Mouse (Mus musculus): ENCODE results near the gene Ephb6. TPM values are rescaled to one million over a fixed set of nuclear protein-coding genes. Genes with fewer than 3 reads are reported as not detected.
"Not testable (repeated sequence)": the region's sequence is repeated elsewhere in the genome, so short reads cannot be mapped to it uniquely, and the experiment has no call there.

Gene Ephb6
- polyA plus RNA-seq (2016; fragmentation: Nextera tagmentation; extraction: Ambion mirVana): 20.2 and 26.2 TPM in 2 replicates

GRCm38 (mm10) chr6:41605061-41605793 is at the start of gene Ephb6:
TSS of gene Ephb6 (plus strand) at chr6:41605482.
- Histone ChIP-seq H3K27ac (peak within 1 kb of the TSS; percentile 95), H3K9me3 (no peaks in the 10 kb centered on the region), H3K4me1 (replicated peaks) (peaks cover 9% of the 10 kb centered on the region), H3K4me2 (peak within 1 kb of the TSS; percentile 82), H3K4me3 (replicated peaks) (peak within 1 kb of the TSS; percentile 71), H3K27me3 (peaks cover 2% of the 10 kb centered on the region; the same call in 1 of the 2 replicates), H3K9ac (replicated peaks) (peak within 1 kb of the TSS; percentile 84), H3K36me3 (no peaks in the 10 kb centered on the region)
- under 1% methylated on average over 65 of the region's 68 CpGs for WGBS
- peak; percentile 93 for ATAC-seq (ENCODE audit: insufficient number of reproducible peaks, insufficient read depth, low FRiP score, low TSS enrichment, low read depth)

GRCm38 (mm10) chr6:41556389-41556788 is 48.9 kb upstream of the Ephb6 start:
- Histone ChIP-seq H3K27me3 (no peaks in the 10 kb centered on the region), H3K9me3 (no peaks in the 10 kb centered on the region), H3K36me3 (no peaks in the 10 kb centered on the region), H3K4me2 (no peak overlapping the region), H3K4me1 (replicated peaks) (no peaks in the 10 kb centered on the region), H3K4me3 (replicated peaks) (no peak overlapping the region), H3K27ac (no peak overlapping the region), H3K9ac (replicated peaks) (no peak overlapping the region)
- no peak for ATAC-seq (ENCODE audit: insufficient number of reproducible peaks, insufficient read depth, low FRiP score, low TSS enrichment, low read depth)

GRCm38 (mm10) chr6:41557468-41557867 is 47.8 kb upstream of the Ephb6 start:
- WGBS: 83% methylated on average over 5 of the region's 5 CpGs
- H3K9me3 ChIP-seq: no peaks in the 10 kb centered on the region
- no peaks in the 10 kb centered on the region for H3K4me1 ChIP-seq (replicated peaks)
- no peak overlapping the region for H3K4me2 ChIP-seq
- no peak overlapping the region for H3K27ac ChIP-seq
- no peak overlapping the region for H3K9ac ChIP-seq (replicated peaks)
- no peaks in the 10 kb centered on the region for H3K27me3 ChIP-seq
- H3K36me3 ChIP-seq: no peaks in the 10 kb centered on the region
- ATAC-seq (ENCODE audit: insufficient number of reproducible peaks, insufficient read depth, low FRiP score, low TSS enrichment, low read depth): no peak
- H3K4me3 ChIP-seq (replicated peaks): no peak overlapping the region

GRCm38 (mm10) chr6:41558271-41558670 is 47.0 kb upstream of the Ephb6 start:
- Histone ChIP-seq H3K4me2 (no peak overlapping the region), H3K27ac (no peak overlapping the region), H3K4me3 (replicated peaks) (no peak overlapping the region), H3K9me3 (no peaks in the 10 kb centered on the region), H3K9ac (replicated peaks) (no peak overlapping the region), H3K4me1 (replicated peaks) (no peaks in the 10 kb centered on the region), H3K27me3 (no peaks in the 10 kb centered on the region), H3K36me3 (no peaks in the 10 kb centered on the region)
- ATAC-seq (ENCODE audit: insufficient number of reproducible peaks, insufficient read depth, low FRiP score, low TSS enrichment, low read depth): no peak
- WGBS: 47% methylated on average over 2 of the region's 2 CpGs

GRCm38 (mm10) chr6:41559331-41559730 is 46.0 kb upstream of the Ephb6 start:
- no peak for ATAC-seq (ENCODE audit: insufficient number of reproducible peaks, insufficient read depth, low FRiP score, low TSS enrichment, low read depth)
- H3K27me3 ChIP-seq: no peaks in the 10 kb centered on the region
- no peak overlapping the region for H3K9ac ChIP-seq (replicated peaks)
- no peaks in the 10 kb centered on the region for H3K4me1 ChIP-seq (replicated peaks)
- no peaks in the 10 kb centered on the region for H3K36me3 ChIP-seq
- WGBS: 55% methylated on average over 3 of the region's 3 CpGs
- H3K4me3 ChIP-seq (replicated peaks): no peak overlapping the region
- H3K9me3 ChIP-seq: no peaks in the 10 kb centered on the region
- no peak overlapping the region for H3K27ac ChIP-seq
- H3K4me2 ChIP-seq: no peak overlapping the region

- H3K9me3 ChIP-seq: no peaks in the 10 kb centered on the region
- H3K4me3 ChIP-seq (replicated peaks): no peak overlapping the region
- H3K9ac ChIP-seq (replicated peaks): no peak overlapping the region
- H3K27ac ChIP-seq: no peak overlapping the region
- ATAC-seq (ENCODE audit: insufficient number of reproducible peaks, insufficient read depth, low FRiP score, low TSS enrichment, low read depth): no peak
- WGBS: 82% methylated on average over 2 of the region's 2 CpGs
- no peaks in the 10 kb centered on the region for H3K27me3 ChIP-seq
- no peak overlapping the region for H3K4me2 ChIP-seq
- no peaks in the 10 kb centered on the region for H3K36me3 ChIP-seq
- no peaks in the 10 kb centered on the region for H3K4me1 ChIP-seq (replicated peaks)
These were observed 45.0 kb upstream of the Ephb6 start for GRCm38 (mm10) chr6:41560273-41560672.

- H3K27me3 ChIP-seq: no peaks in the 10 kb centered on the region
- H3K9me3 ChIP-seq: no peaks in the 10 kb centered on the region
- no peaks in the 10 kb centered on the region for H3K36me3 ChIP-seq
- no peak for ATAC-seq (ENCODE audit: insufficient number of reproducible peaks, insufficient read depth, low FRiP score, low TSS enrichment, low read depth)
- 95% methylated on average over 4 of the region's 4 CpGs for WGBS
- H3K4me2 ChIP-seq: peak overlapping the region; percentile 26; the same call in 1 of the 2 replicates
- no peaks in the 10 kb centered on the region for H3K4me1 ChIP-seq (replicated peaks)
- no peak overlapping the region for H3K27ac ChIP-seq
- H3K4me3 ChIP-seq (replicated peaks): peak overlapping the region; percentile 20
- no peak overlapping the region for H3K9ac ChIP-seq (replicated peaks)
These were observed 42.7 kb upstream of the Ephb6 start for GRCm38 (mm10) chr6:41562598-41562997.

GRCm38 (mm10) chr6:41563104-41563951 is 42.0 kb upstream of the Ephb6 start:
- H3K4me1 ChIP-seq (replicated peaks); H3K36me3 ChIP-seq; H3K9ac ChIP-seq (replicated peaks); ATAC-seq (ENCODE audit: insufficient number of reproducible peaks, insufficient read depth, low FRiP score, low TSS enrichment, low read depth); H3K9me3 ChIP-seq; H3K4me3 ChIP-seq (replicated peaks); H3K27me3 ChIP-seq; H3K27ac ChIP-seq; H3K4me2 ChIP-seq: not testable (repeated sequence)
- 61% methylated on average over 5 of the region's 23 CpGs for WGBS

GRCm38 (mm10) chr6:41565261-41565660 is 40.0 kb upstream of the Ephb6 start:
- Histone ChIP-seq H3K27me3 (no peaks in the 10 kb centered on the region), H3K4me3 (replicated peaks) (no peak overlapping the region), H3K4me1 (replicated peaks) (no peaks in the 10 kb centered on the region), H3K36me3 (no peaks in the 10 kb centered on the region), H3K9ac (replicated peaks) (no peak overlapping the region), H3K27ac (no peak overlapping the region), H3K4me2 (no peak overlapping the region), H3K9me3 (no peaks in the 10 kb centered on the region)
- WGBS: 63% methylated on average over 1 of the region's 1 CpGs
- ATAC-seq (ENCODE audit: insufficient number of reproducible peaks, insufficient read depth, low FRiP score, low TSS enrichment, low read depth): no peak

- ATAC-seq (ENCODE audit: insufficient number of reproducible peaks, insufficient read depth, low FRiP score, low TSS enrichment, low read depth): no peak
- no peak overlapping the region for H3K27ac ChIP-seq
- H3K36me3 ChIP-seq: no peaks in the 10 kb centered on the region
- WGBS: 88% methylated on average over 4 of the region's 4 CpGs
- H3K9me3 ChIP-seq: no peaks in the 10 kb centered on the region
- H3K4me3 ChIP-seq (replicated peaks): no peak overlapping the region
- H3K4me2 ChIP-seq: no peak overlapping the region
- H3K9ac ChIP-seq (replicated peaks): no peak overlapping the region
- no peaks in the 10 kb centered on the region for H3K27me3 ChIP-seq
- H3K4me1 ChIP-seq (replicated peaks): no peaks in the 10 kb centered on the region
These were observed 38.3 kb upstream of the Ephb6 start for GRCm38 (mm10) chr6:41566965-41567364.

GRCm38 (mm10) chr6:41569078-41569477 is 36.2 kb upstream of the Ephb6 start:
- H3K4me3 ChIP-seq (replicated peaks): no peak overlapping the region
- H3K27ac ChIP-seq: no peak overlapping the region
- no peak for ATAC-seq (ENCODE audit: insufficient number of reproducible peaks, insufficient read depth, low FRiP score, low TSS enrichment, low read depth)
- no peaks in the 10 kb centered on the region for H3K4me1 ChIP-seq (replicated peaks)
- 86% methylated on average over 3 of the region's 3 CpGs for WGBS
- H3K9me3 ChIP-seq: no peaks in the 10 kb centered on the region
- H3K9ac ChIP-seq (replicated peaks): no peak overlapping the region
- no peak overlapping the region for H3K4me2 ChIP-seq
- no peaks in the 10 kb centered on the region for H3K36me3 ChIP-seq
- no peaks in the 10 kb centered on the region for H3K27me3 ChIP-seq
